Mouse (Mus musculus) R1 (cell line): ENCODE results near the gene Kifap3.
"Not testable (repeated sequence)": the region's sequence is repeated elsewhere in the genome, so short reads cannot be mapped to it uniquely, and the experiment has no call there.

Source experiments
- DNase-seq: peaks from one replicate; pipeline ENCODE4 v3.0.0-alpha.2; 2018; ENCODE audit warnings: low read depth, low spot score

Gene Kifap3

DNA sequence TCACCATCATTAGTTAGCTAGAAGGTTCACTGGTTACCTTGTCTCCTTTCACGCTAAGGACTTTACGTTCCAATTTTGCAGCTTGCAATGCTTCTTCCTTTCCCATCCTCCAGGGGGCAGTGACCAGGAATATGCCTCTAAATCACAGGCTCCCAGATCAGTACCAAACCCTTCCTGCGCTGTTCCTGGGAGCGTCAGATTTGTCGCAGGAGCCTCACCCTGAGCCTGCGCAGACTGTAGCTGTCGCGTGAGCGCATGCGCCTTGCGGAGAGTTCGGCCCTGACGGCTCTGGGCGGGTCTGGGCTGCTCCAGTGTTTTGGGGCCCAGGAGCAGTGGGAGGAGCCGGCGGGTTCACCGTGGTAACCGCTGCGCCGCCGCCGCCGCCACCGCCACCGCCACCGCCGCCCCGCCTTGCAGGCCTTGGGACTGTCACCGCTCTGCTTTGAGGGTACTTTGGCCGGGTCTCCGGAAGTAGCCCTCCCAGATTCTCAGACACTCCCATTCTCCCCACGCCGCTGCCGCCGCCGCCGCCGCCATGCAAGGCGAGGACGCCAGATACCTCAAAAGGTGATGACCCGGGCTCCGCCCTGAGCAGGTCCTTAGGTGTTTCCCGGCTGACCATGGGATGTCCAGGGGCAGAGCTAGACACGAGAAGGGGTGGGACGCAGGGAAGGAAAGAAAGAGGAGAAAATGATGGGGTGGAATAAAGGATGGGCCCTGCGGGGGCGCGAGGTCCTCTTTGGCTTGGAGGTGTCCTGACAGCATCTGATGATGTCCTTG, at the start of gene Kifap3:
Kifap3 (plus strand) TSS at position 248 of the 780 bp plus-strand sequence.
- peak; percentile 99 for DNase-seq

DNA sequence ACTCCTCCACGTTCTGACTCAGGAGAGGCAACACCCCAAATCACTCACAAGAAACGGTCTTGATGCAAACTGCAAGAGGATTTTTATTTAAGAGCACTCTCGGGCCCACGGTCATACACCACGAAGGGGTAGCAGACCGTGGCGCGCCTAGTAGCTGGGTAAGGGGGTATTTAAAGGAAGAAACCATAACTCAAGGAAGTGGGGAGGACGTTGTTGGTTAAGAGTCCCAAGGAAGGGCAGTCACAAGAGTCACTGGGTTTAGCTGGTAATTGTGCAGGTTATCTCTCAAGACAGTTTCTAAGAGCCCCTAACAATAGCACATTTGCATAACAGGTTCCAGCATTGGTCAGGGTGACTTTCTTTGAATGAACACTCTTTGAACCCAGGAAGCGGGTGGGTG, 48.2 kb upstream of the Kifap3 start:
- DNase-seq: peak; percentile 76

- DNase-seq: no peak
Measured at GRCm38 (mm10) chr1:163736441-163737238, 42.7 kb upstream of the Kifap3 start.

DNA sequence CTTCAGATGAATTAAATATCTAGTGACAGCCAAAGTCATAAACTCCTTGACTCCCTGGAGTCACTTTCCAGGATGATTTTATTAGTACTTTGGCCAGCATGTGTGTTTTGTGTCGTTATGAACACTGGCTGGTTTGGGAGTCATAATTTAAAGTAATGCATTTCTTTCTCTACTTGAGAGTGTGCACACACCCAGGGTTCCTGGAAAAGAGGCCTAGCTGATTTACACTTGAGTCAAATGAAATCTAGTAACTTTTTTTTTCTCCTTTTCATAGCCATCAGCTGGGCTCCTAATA, 42.2 kb upstream of the Kifap3 start:
- DNase-seq: no peak

DNA sequence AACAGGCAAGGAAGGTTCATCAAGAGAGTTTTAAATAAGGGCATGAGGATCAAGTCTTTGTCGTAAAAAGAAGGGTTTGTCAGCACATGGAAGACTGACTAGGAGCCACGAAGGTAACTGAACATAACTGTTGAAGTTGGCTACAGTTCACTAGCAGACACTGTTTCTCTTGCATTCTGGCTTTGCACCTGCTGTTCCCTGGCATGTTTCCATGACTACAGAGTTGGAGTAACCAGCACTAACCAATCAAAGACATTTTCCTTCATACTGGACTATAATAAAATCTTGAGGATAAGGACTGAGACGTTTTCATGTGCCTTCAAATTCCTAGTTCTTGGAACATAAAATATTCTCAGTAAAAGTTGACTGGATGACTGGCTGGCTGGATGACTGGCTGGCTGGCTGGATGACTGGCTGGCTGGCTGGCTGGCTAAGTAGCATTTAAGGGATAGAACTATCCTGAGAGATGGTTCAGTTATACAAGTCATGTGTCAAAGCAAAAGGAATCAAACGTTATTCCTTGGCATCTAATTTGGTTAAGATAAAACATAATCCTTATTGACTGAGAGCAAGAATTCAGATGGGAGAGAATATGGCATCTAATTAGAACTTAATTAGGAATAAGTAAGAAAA, 27.9 kb upstream of the Kifap3 start:
- DNase-seq: no peak

GRCm38 (mm10) chr1:163757462-163758207, 21.7 kb upstream of the Kifap3 start:
- DNase-seq: no peak

DNA sequence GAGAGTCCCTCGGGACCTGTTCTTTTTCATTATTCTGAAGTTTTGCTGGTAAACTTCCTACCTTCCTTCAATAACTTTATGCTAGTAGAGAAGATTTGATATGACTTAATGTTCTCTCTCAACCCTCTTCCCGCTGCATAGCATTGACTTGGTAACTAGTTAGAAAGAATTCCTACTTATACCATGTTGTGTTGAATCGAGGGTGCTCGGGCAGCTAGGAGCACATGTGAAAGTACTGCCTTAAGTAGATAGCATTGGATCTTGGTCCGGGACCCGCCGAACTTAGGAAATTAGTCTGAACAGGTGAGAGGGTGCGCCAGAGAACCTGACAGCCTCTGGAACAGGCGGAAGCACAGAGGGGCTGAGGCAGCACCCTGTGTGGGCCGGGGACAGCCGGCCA, 4.2 kb downstream of the Kifap3 start:
- DNase-seq: peak; percentile 65

GRCm38 (mm10) chr1:163821365-163821764, 42.0 kb downstream of the Kifap3 start:
- DNase-seq: no peak

GRCm38 (mm10) chr1:163829482-163829881, 50.1 kb downstream of the Kifap3 start:
- DNase-seq: no peak

DNA sequence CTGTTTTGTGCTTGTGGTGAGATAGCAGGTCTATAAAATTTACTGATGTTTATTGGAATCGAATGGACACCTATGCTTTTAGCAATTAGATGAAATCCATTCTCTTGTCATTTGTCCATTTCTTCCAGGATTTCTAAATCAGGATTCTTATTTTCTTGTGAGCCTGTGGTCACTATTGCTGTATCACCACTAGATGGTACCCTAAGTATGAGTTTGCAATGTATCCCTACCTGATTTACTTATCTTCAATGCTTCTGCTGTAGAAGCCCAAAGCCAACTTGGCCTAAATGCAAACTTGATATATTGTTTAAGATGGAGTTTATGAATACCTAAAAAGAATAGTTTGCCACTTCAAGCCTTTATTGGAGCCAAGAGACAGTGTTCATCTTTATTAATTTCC, 54.7 kb downstream of the Kifap3 start:
- DNase-seq: no peak

- no peak for DNase-seq
Measured at GRCm38 (mm10) chr1:163835062-163835461, 55.7 kb downstream of the Kifap3 start.

GRCm38 (mm10) chr1:163838482-163838881, 59.1 kb downstream of the Kifap3 start:
- not testable (repeated sequence) for DNase-seq

DNA sequence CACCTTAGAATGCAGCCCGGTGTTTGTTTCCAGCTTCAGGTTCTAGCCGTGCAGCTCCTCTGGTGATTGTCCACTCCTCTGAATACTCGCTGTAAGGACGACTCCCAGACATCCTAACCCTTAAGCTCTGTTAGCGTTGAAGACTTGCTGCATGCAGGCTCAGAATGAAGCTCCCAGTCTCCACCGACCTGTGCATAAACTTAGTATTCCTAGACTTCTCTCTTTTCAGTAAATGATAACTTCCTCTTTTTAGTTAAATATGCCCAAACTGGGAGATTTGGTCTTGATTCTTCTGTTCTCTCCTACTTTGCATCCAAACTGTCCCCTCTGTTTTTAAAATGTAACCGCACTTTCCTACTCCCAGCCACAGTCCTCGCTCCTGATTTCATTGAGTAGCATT, 61.2 kb downstream of the Kifap3 start:
- DNase-seq: no peak

- DNase-seq: peak; percentile 55
Measured at GRCm38 (mm10) chr1:163842238-163842637, 62.9 kb downstream of the Kifap3 start.

GRCm38 (mm10) chr1:163843899-163844298, 64.5 kb downstream of the Kifap3 start:
- DNase-seq: no peak

GRCm38 (mm10) chr1:163852884-163853560, 73.6 kb downstream of the Kifap3 start:
- DNase-seq: no peak

DNA sequence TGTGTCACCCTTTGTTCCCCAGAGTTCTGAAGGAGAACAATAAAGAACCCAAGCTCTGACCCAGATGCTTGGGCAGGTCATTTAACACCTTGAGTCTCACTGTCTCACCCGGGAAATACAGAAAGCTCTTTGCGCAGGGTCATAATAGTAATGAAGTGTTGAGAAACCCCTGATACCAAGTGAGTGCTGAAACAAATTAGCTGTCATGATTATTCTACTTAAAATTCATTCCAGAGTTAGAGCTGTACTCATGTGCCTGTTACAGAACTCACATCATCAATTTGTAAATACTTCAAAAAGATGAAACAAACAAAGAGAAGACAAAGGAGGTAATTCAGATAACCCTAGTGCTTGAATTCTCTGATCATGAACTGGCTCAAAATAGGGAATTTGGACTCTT, 79.0 kb downstream of the Kifap3 start:
- DNase-seq: peak; percentile 14

DNA sequence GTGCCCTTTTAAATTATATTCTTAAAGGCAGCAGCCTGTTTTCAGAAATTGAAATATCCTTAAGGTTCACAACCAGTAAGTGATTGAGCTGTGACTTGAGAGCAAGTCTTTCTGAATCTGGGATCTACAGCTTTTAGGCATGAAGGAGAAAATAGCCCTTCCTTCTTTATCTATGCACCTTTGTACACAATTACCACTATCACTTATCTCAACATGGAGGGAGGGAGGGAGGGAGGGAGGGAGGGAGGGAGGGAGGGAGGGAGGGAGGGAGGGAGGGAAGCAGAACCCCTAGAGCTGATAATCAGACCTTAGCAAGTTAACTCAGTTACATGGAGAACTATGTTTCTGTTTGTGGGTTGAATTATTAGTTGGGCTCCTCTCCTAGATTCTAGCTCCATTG, 82.2 kb downstream of the Kifap3 start:
- DNase-seq: no peak

- DNase-seq: no peak
Measured at GRCm38 (mm10) chr1:163873158-163873557, 93.8 kb downstream of the Kifap3 start.

- no peak for DNase-seq
Measured at GRCm38 (mm10) chr1:163889629-163890028, 110.2 kb downstream of the Kifap3 start.

DNA sequence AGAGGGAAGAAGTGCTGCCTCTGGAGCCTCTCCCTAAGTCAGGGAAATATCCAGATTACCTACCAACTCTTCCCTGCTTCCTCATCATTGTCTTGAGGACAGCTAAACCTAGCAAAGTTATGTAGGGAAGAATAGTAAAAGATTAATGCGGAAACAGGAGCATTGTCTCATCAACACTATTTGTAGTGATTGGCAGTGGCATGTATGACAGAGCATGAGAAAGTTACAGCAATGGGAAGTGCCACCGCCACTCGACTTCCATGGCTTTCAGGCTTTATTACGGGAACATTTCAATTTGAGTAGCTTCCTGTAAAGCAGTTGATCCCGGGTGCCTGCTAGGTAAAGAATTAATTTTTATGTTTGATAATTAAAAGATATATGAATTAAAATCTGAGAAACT, 113.9 kb downstream of the Kifap3 start:
- DNase-seq: no peak
